Mouse (Mus musculus) heart, embryonic 11.5 days (tissue): Measurements from ENCODE around the gene Vmn1r194. TPM values are rescaled to one million over a fixed set of nuclear protein-coding genes. Genes with fewer than 3 reads are reported as not detected.
"Not testable (repeated sequence)": the region's sequence is repeated elsewhere in the genome, so short reads cannot be mapped to it uniquely, and the experiment has no call there.

Source experiments
- ATAC-seq: fragments of 200-750 bp; cut with Nextera tagmentation; replicated peaks from 2 replicates; pipeline ENCODE4 v1.8.0; 2017; ENCODE audit warnings: moderate library complexity; ENCODE audit not compliant: insufficient number of reproducible peaks, low FRiP score, low TSS enrichment
- H3K27ac ChIP-seq: fragments of 300-500 bp; sonication (generic); 2 replicates; pipeline ENCODE4 v1.5.1; 2014; ENCODE audit warnings: mild to moderate bottlenecking, low read depth, low read length
- H3K27me3 ChIP-seq: fragments of 300-500 bp; sonication (generic); 2 replicates; pipeline ENCODE4 v1.6.1; 2014; ENCODE audit warnings: mild to moderate bottlenecking, low read length, mixed read lengths; ENCODE audit not compliant: control insufficient read depth, insufficient read depth
- H3K36me3 ChIP-seq: fragments of 300-500 bp; sonication (generic); 2 replicates; pipeline ENCODE4 v1.6.1; 2014; ENCODE audit warnings: mild to moderate bottlenecking, low read length, moderate library complexity, mixed read lengths; ENCODE audit not compliant: control insufficient read depth, insufficient read depth
- H3K4me1 ChIP-seq: fragments of 300-500 bp; sonication (generic); 2 replicates; pipeline ENCODE4 v1.6.1; 2014; ENCODE audit warnings: low read length; ENCODE audit not compliant: control insufficient read depth, insufficient read depth
- H3K4me2 ChIP-seq: fragments of 300-500 bp; sonication (generic); 2 replicates; pipeline ENCODE4 v1.6.1; 2014; ENCODE audit warnings: mild to moderate bottlenecking, moderate library complexity
- H3K4me3 ChIP-seq: fragments of 300-500 bp; sonication (generic); 2 replicates; pipeline ENCODE4 v1.5.1; 2014; ENCODE audit warnings: low read depth, low read length
- H3K9ac ChIP-seq: fragments of 300-500 bp; sonication (generic); 2 replicates; pipeline ENCODE4 v1.6.1; 2014; ENCODE audit warnings: mild to moderate bottlenecking, low read depth, low read length, moderate library complexity
- H3K9me3 ChIP-seq: fragments of 300-500 bp; sonication (generic); replicated peaks from 2 replicates; pipeline ENCODE4 v1.6.1; 2016; ENCODE audit warnings: low read length; ENCODE audit not compliant: control insufficient read depth
- WGBS: fragments of 180-500 bp; shearing (Covaris S2); extraction: QIAGEN DNeasy Blood & Tissue Kit; methylation state at CpG from one replicate; pipeline ENCODE4 v1.1.7; 2014; ENCODE audit not compliant: insufficient replicate concordance; 5-methylcytosine and 5-hydroxymethylcytosine counted together
- microRNA-seq: library from miRNA; unstranded; fragments of <30 nt; microRNA quantifications from one replicate; pipeline ENCODE4, GENCODE M21; 2016; ENCODE audit warnings: borderline number of aligned reads
- polyA plus RNA-seq: library from polyadenylated mRNA; unstranded; fragments of >200 nt; fragmentation: Nextera tagmentation; extraction: Ambion mirVana; gene quantifications from 2 replicates; pipeline ENCODE4 v1.2.1, GENCODE M21; 2014

Gene Vmn1r194
- polyA plus RNA-seq: not detected in 2 replicates

GRCm38 (mm10) chr13:22243915-22244314, at the start of gene Vmn1r194:
Gene Vmn1r194, plus strand, starts transcription at chr13:22244215.
- 32% methylated on average over 1 of the region's 1 CpGs for WGBS
- no peak within 1 kb of the TSS for H3K27ac ChIP-seq
- no peaks in the 10 kb centered on the region for H3K9me3 ChIP-seq
- ATAC-seq: no peak
- no peaks in the 10 kb centered on the region for H3K36me3 ChIP-seq
- no peak within 1 kb of the TSS for H3K9ac ChIP-seq
- no peak within 1 kb of the TSS for H3K4me2 ChIP-seq
- no peak within 1 kb of the TSS for H3K4me3 ChIP-seq
- no peaks in the 10 kb centered on the region for H3K27me3 ChIP-seq
- H3K4me1 ChIP-seq: no peaks in the 10 kb centered on the region

- not testable (repeated sequence) for H3K4me2 ChIP-seq, H3K27me3 ChIP-seq, ATAC-seq, H3K27ac ChIP-seq, H3K36me3 ChIP-seq, H3K4me1 ChIP-seq, H3K4me3 ChIP-seq, H3K9ac ChIP-seq, H3K9me3 ChIP-seq
- 51% methylated on average over 1 of the region's 1 CpGs for WGBS
These were observed 21.0 kb upstream of the Vmn1r194 start, which contains the start of gene Vmn1r193 for GRCm38 (mm10) chr13:22223060-22223459. Gene Vmn1r193, minus strand, starts transcription at chr13:22223160.

GRCm38 (mm10) chr13:22270222-22270621, 26.2 kb downstream of the Vmn1r194 start, which contains the start of gene Vmn1r195:
Gene Vmn1r195, plus strand, starts transcription at chr13:22270522.
- WGBS: 84% methylated on average over 1 of the region's 1 CpGs

GRCm38 (mm10) chr13:22271721-22272120, 27.7 kb downstream of the Vmn1r194 start:
- H3K27me3 ChIP-seq: no peaks in the 10 kb centered on the region
- no peak for ATAC-seq
- H3K4me1 ChIP-seq: no peaks in the 10 kb centered on the region
- H3K9me3 ChIP-seq: no peaks in the 10 kb centered on the region
- no peak overlapping the region for H3K27ac ChIP-seq
- H3K4me2 ChIP-seq: no peak overlapping the region
- no peak overlapping the region for H3K4me3 ChIP-seq
- no peak overlapping the region for H3K9ac ChIP-seq
- H3K36me3 ChIP-seq: no peaks in the 10 kb centered on the region
- WGBS: 58% methylated on average over 2 of the region's 2 CpGs

More at GRCm38 (mm10) chr13:22270222-22270621, 26.2 kb downstream of the Vmn1r194 start, which contains the start of gene Vmn1r195:
- H3K4me1 ChIP-seq, H3K27ac ChIP-seq, H3K36me3 ChIP-seq, ATAC-seq, H3K4me2 ChIP-seq, H3K9ac ChIP-seq, H3K4me3 ChIP-seq, H3K9me3 ChIP-seq, H3K27me3 ChIP-seq: not testable (repeated sequence)

- H3K4me3 ChIP-seq: no peak overlapping the region
- ATAC-seq: no peak; the same call in 1 of the 2 replicates
- H3K27ac ChIP-seq: no peak overlapping the region
- H3K27me3 ChIP-seq: no peaks in the 10 kb centered on the region
- H3K9me3 ChIP-seq: no peaks in the 10 kb centered on the region
- no peak overlapping the region for H3K4me2 ChIP-seq
- H3K9ac ChIP-seq: no peak overlapping the region
- H3K36me3 ChIP-seq: no peaks in the 10 kb centered on the region
- no peaks in the 10 kb centered on the region for H3K4me1 ChIP-seq
- 59% methylated on average over 2 of the region's 2 CpGs for WGBS
These were observed 40.6 kb downstream of the Vmn1r194 start for GRCm38 (mm10) chr13:22284578-22284977.

GRCm38 (mm10) chr13:22289620-22290019, 45.6 kb downstream of the Vmn1r194 start, which contains the start of gene Vmn1r196:
Gene Vmn1r196, plus strand, starts transcription at chr13:22289920.
- Histone ChIP-seq H3K4me3 (no peak within 1 kb of the TSS), H3K27me3 (no peaks in the 10 kb centered on the region), H3K9ac (no peak within 1 kb of the TSS), H3K9me3 (no peaks in the 10 kb centered on the region), H3K36me3 (no peaks in the 10 kb centered on the region), H3K27ac (no peak within 1 kb of the TSS), H3K4me1 (no peaks in the 10 kb centered on the region), H3K4me2 (no peak within 1 kb of the TSS)
- 59% methylated on average over 2 of the region's 2 CpGs for WGBS
- no peak for ATAC-seq

Small RNAs within 50 kb of the gene (microRNA-seq; reads per million reads assigned to microRNA genes)
- gene Gm23282: not detected
- not detected for gene Gm25084

Other genes with a start within 250 kb of the Vmn1r194 start
- gene Prss16, start 234.5 kb upstream of the Vmn1r194 start, polyA plus RNA-seq: 0.24 and 0.66 TPM in 2 replicates
- gene Hist1h2ah, start 208.6 kb upstream of the Vmn1r194 start, polyA plus RNA-seq: 10.1 TPM in 1 of 2 replicates, not detected in the other
- gene Hist1h2bk, start 208.3 kb upstream of the Vmn1r194 start, polyA plus RNA-seq: 2.2 and 3.9 TPM in 2 replicates
- gene Hist1h4i, start 202.9 kb upstream of the Vmn1r194 start, polyA plus RNA-seq: 12.1 and 15.7 TPM in 2 replicates
- 12.3 and 19.7 TPM in 2 replicates for gene Hist1h2ag, start 201.3 kb upstream of the Vmn1r194 start, polyA plus RNA-seq
- 2.7 and 7.5 TPM in 2 replicates for gene Hist1h2bj, start 201.0 kb upstream of the Vmn1r194 start, polyA plus RNA-seq
- not detected in 2 replicates for gene Vmn1r188, start 159.8 kb upstream of the Vmn1r194 start, polyA plus RNA-seq
- gene Vmn1r189, start 138.4 kb upstream of the Vmn1r194 start, polyA plus RNA-seq: not detected in 2 replicates
- gene Vmn1r191, start 60.2 kb upstream of the Vmn1r194 start, polyA plus RNA-seq: not detected in 2 replicates
- not detected in 2 replicates for gene Vmn1r192, start 53.1 kb upstream of the Vmn1r194 start, polyA plus RNA-seq
- gene Vmn1r193, start 21.1 kb upstream of the Vmn1r194 start, polyA plus RNA-seq: not detected in 2 replicates
- not detected in 2 replicates for gene Vmn1r195, start 26.3 kb downstream of the Vmn1r194 start, polyA plus RNA-seq
- not detected in 2 replicates for gene Vmn1r196, start 45.7 kb downstream of the Vmn1r194 start, polyA plus RNA-seq
- gene Vmn1r197, start 80.4 kb downstream of the Vmn1r194 start, polyA plus RNA-seq: not detected in 2 replicates
- not detected in 2 replicates for gene Vmn1r198, start 106.1 kb downstream of the Vmn1r194 start, polyA plus RNA-seq
- gene Vmn1r199, start 135.6 kb downstream of the Vmn1r194 start, polyA plus RNA-seq: not detected in 2 replicates
- gene Vmn1r200, start 146.2 kb downstream of the Vmn1r194 start, polyA plus RNA-seq: not detected in 2 replicates
- gene Vmn1r201, start 227.7 kb downstream of the Vmn1r194 start, polyA plus RNA-seq: not detected in 2 replicates